In genomic region chr11:55460559-55461018, GRCm38 (mm10) we compare ENCODE assay signal across 8 mouse cellular contexts. TPM values are rescaled to one million over a fixed set of nuclear protein-coding genes. Genes with fewer than 3 reads are reported as not detected.
DNase-seq lines count a peak whose midpoint lies in the region; ATAC-seq and TF ChIP-seq lines count a peak whose summit lies in the region.

No protein-coding gene starts in this region.

- TF ChIP-seq CTCF in ES-Bruce4 (IDR thresholded peaks at IDR 0.05; ENCODE audit: low read depth, low read length) = peak; percentile 15
- peak; percentile 21; the same call in 1 of the 2 replicates for TF ChIP-seq CTCF in cortical plate, adult 2 months (IDR thresholded peaks at IDR 0.05; ENCODE audit: extremely low read depth, insufficient read depth, low read length)
- peak; percentile 54 for TF ChIP-seq CTCF in liver, postnatal 0 days (IDR thresholded peaks at IDR 0.05; ENCODE audit: low read depth)

- H3K4me1 ChIP-seq in heart, embryonic 10.5 days = peaks cover 21% of the 10 kb centered on the region
- H3K4me1 ChIP-seq in ES-Bruce4 (ENCODE audit: control insufficient read depth, insufficient read depth, low read length) = no peaks in the 10 kb centered on the region
- no peaks in the 10 kb centered on the region for H3K4me1 ChIP-seq in cortical plate, adult 2 months (ENCODE audit: control insufficient read depth, insufficient read depth, low read length)
- H3K4me1 ChIP-seq in hindbrain, embryonic 12.5 days = peaks cover 17% of the 10 kb centered on the region
- H3K4me1 ChIP-seq in liver, postnatal 0 days (ENCODE audit: insufficient read depth) = peaks cover 34% of the 10 kb centered on the region
- peaks cover 13% of the 10 kb centered on the region for H3K4me1 ChIP-seq in stomach, embryonic 15.5 days

- H3K4me2 ChIP-seq in hindbrain, embryonic 12.5 days (replicated peaks) = peak overlapping the region; percentile 91
- peak overlapping the region; percentile 85 for H3K4me2 ChIP-seq in liver, postnatal 0 days (ENCODE audit: low read depth, low read length)
- H3K4me2 ChIP-seq in stomach, embryonic 15.5 days = peak overlapping the region; percentile 77

- H3K36me3 ChIP-seq in heart, embryonic 10.5 days = peaks cover 6% of the 10 kb centered on the region; the same call in 1 of the 2 replicates
- no peaks in the 10 kb centered on the region for H3K36me3 ChIP-seq in ES-Bruce4 (ENCODE audit: control insufficient read depth, insufficient read depth, low read length, poor library complexity, severe bottlenecking)
- no peaks in the 10 kb centered on the region for H3K36me3 ChIP-seq in hindbrain, embryonic 12.5 days
- H3K36me3 ChIP-seq in liver, postnatal 0 days (replicated peaks; ENCODE audit: insufficient read depth, low read length) = no peaks in the 10 kb centered on the region
- no peaks in the 10 kb centered on the region for H3K36me3 ChIP-seq in stomach, embryonic 15.5 days

- peak overlapping the region; percentile 63 for H3K9ac ChIP-seq in ES-Bruce4 (ENCODE audit: low read depth, poor library complexity, severe bottlenecking)
- H3K9ac ChIP-seq in hindbrain, embryonic 12.5 days = peak overlapping the region; percentile 71
- H3K9ac ChIP-seq in liver, postnatal 0 days (replicated peaks) = peak overlapping the region; percentile 73
- peak overlapping the region; percentile 57 for H3K9ac ChIP-seq in stomach, embryonic 15.5 days

- H3K4me3 ChIP-seq in heart, embryonic 10.5 days = peak overlapping the region; percentile 78
- peak overlapping the region; percentile 94 for H3K4me3 ChIP-seq in ES-Bruce4 (ENCODE audit: low read depth, low read length)
- peak overlapping the region; percentile 74 for H3K4me3 ChIP-seq in cortical plate, adult 2 months (ENCODE audit: insufficient read depth, low read length)
- H3K4me3 ChIP-seq in hindbrain, embryonic 12.5 days = peak overlapping the region; percentile 71
- peak overlapping the region; percentile 69 for H3K4me3 ChIP-seq in liver, postnatal 0 days (ENCODE audit: low read depth, low read length)
- peak overlapping the region; percentile 66 for H3K4me3 ChIP-seq in stomach, embryonic 15.5 days (replicated peaks)

- TF ChIP-seq POLR2A in ES-Bruce4 (IDR thresholded peaks at IDR 0.05; ENCODE audit: insufficient read depth, low read length) = no peak
- TF ChIP-seq POLR2A in cortical plate, adult 2 months (IDR thresholded peaks at IDR 0.05; ENCODE audit: extremely low read depth, insufficient read depth, low read length) = no peak

- no peak for DNase-seq in heart, embryonic 10.5 days (ENCODE audit: low spot score)
- DNase-seq in heart, adult 9 months (ENCODE audit: low spot score in 2 of 2) = no peak
- peak; percentile 47 for DNase-seq in liver, postnatal 0 days
- no peak for DNase-seq in urinary bladder, adult 18-20 months (ENCODE audit: low spot score in 2 of 2)

- TF ChIP-seq EP300 in ES-Bruce4 (IDR thresholded peaks at IDR 0.05; ENCODE audit: insufficient read depth, low read depth, low read length) = no peak
- no peak for TF ChIP-seq EP300 in liver, postnatal 0 days (IDR thresholded peaks at IDR 0.05; ENCODE audit: low read depth)

- WGBS in heart, embryonic 10.5 days = under 1% methylated on average over 17 of the region's 17 CpGs
- under 1% methylated on average over 17 of the region's 17 CpGs for WGBS in hindbrain, embryonic 12.5 days
- WGBS in liver, postnatal 0 days (ENCODE audit: insufficient replicate concordance) = 1% methylated on average over 17 of the region's 17 CpGs
- 1% methylated on average over 17 of the region's 17 CpGs for WGBS in stomach, embryonic 15.5 days

- ATAC-seq in hindbrain, embryonic 12.5 days (ENCODE audit: low FRiP score) = peak; percentile 78
- ATAC-seq in liver, postnatal 0 days = peak; percentile 12
- ATAC-seq in stomach, embryonic 15.5 days (ENCODE audit: insufficient read depth, low FRiP score, low read depth) = peak; percentile 6; the same call in 1 of the 2 replicates

- peak overlapping the region; percentile 75 for H3K27ac ChIP-seq in heart, embryonic 10.5 days
- 0 out of 2 replicates have a peak overlapping the region, but pooled peaks have one; percentile 7 for H3K27ac ChIP-seq in ES-Bruce4 (ENCODE audit: insufficient read depth, low read length)
- H3K27ac ChIP-seq in cortical plate, adult 2 months (ENCODE audit: insufficient read depth, low read length) = no peak overlapping the region
- H3K27ac ChIP-seq in hindbrain, embryonic 12.5 days = peak overlapping the region; percentile 58; the same call in 1 of the 2 replicates
- H3K27ac ChIP-seq in liver, postnatal 0 days (ENCODE audit: low read depth) = peak overlapping the region; percentile 91
- peak overlapping the region; percentile 65 for H3K27ac ChIP-seq in stomach, embryonic 15.5 days

- no peaks in the 10 kb centered on the region for H3K27me3 ChIP-seq in heart, embryonic 10.5 days (ENCODE audit: insufficient read depth, poor library complexity, severe bottlenecking)
- H3K27me3 ChIP-seq in ES-Bruce4 (ENCODE audit: control insufficient read depth, insufficient read depth, low read length, poor library complexity, severe bottlenecking) = no peaks in the 10 kb centered on the region
- no peaks in the 10 kb centered on the region for H3K27me3 ChIP-seq in hindbrain, embryonic 12.5 days
- H3K27me3 ChIP-seq in liver, postnatal 0 days (ENCODE audit: insufficient read depth, low read length) = no peaks in the 10 kb centered on the region
- no peaks in the 10 kb centered on the region for H3K27me3 ChIP-seq in stomach, embryonic 15.5 days (replicated peaks)

- H3K9me3 ChIP-seq in heart, embryonic 10.5 days = no peaks in the 10 kb centered on the region
- H3K9me3 ChIP-seq in ES-Bruce4 (replicated peaks; ENCODE audit: control insufficient read depth, insufficient read depth, low read length, poor library complexity, severe bottlenecking) = no peaks in the 10 kb centered on the region
- H3K9me3 ChIP-seq in hindbrain, embryonic 12.5 days (replicated peaks) = no peaks in the 10 kb centered on the region
- H3K9me3 ChIP-seq in liver, postnatal 0 days (ENCODE audit: low read length) = no peaks in the 10 kb centered on the region
- H3K9me3 ChIP-seq in stomach, embryonic 15.5 days = no peaks in the 10 kb centered on the region

RNA-seq across cellular contexts. Expression of gene Atox1, which starts 0.5 kb away (rescaled TPM):
- 269 and 273 TPM in 2 replicates for polyA plus RNA-seq in heart, embryonic 10.5 days (2016; fragmentation: Nextera tagmentation; extraction: Ambion mirVana)
- 120 and 142 TPM in 2 replicates for polyA plus RNA-seq in ES-Bruce4 (2011; ENCODE audit: insufficient read depth, insufficient read length, low read depth, missing spikeins)
- polyA plus RNA-seq in cortical plate, adult 2 months (2012; rRNA removed) = 194 and 219 TPM in 2 replicates
- 236 and 284 TPM in 2 replicates for polyA plus RNA-seq in hindbrain, embryonic 12.5 days (2016; fragmentation: Nextera tagmentation; extraction: Ambion mirVana)
- polyA plus RNA-seq in liver, postnatal 0 days (2015; fragmentation: Nextera tagmentation; extraction: Ambion mirVana) = 261 and 271 TPM in 2 replicates
- 385 and 409 TPM in 2 replicates for polyA plus RNA-seq in stomach, embryonic 15.5 days (2015; fragmentation: Nextera tagmentation; extraction: Ambion mirVana)

RNA-seq across cellular contexts. Expression of gene G3bp1, which starts 8.9 kb away (rescaled TPM):
- 164 and 188 TPM in 2 replicates for polyA plus RNA-seq in heart, embryonic 10.5 days (2016; fragmentation: Nextera tagmentation; extraction: Ambion mirVana)
- polyA plus RNA-seq in ES-Bruce4 (2011; ENCODE audit: insufficient read depth, insufficient read length, low read depth, missing spikeins) = 146 and 147 TPM in 2 replicates
- polyA plus RNA-seq in cortical plate, adult 2 months (2012; rRNA removed) = 23.5 and 23.7 TPM in 2 replicates
- 184 and 189 TPM in 2 replicates for polyA plus RNA-seq in hindbrain, embryonic 12.5 days (2016; fragmentation: Nextera tagmentation; extraction: Ambion mirVana)
- 34.2 and 36.8 TPM in 2 replicates for polyA plus RNA-seq in liver, postnatal 0 days (2015; fragmentation: Nextera tagmentation; extraction: Ambion mirVana)
- polyA plus RNA-seq in stomach, embryonic 15.5 days (2015; fragmentation: Nextera tagmentation; extraction: Ambion mirVana) = 145 and 163 TPM in 2 replicates

RNA-seq across cellular contexts. Expression of gene Sparc, which starts 37.6 kb away (rescaled TPM):
- polyA plus RNA-seq in heart, embryonic 10.5 days (2016; fragmentation: Nextera tagmentation; extraction: Ambion mirVana) = 995 and 1,097 TPM in 2 replicates
- 344 and 354 TPM in 2 replicates for polyA plus RNA-seq in ES-Bruce4 (2011; ENCODE audit: insufficient read depth, insufficient read length, low read depth, missing spikeins)
- 351 and 357 TPM in 2 replicates for polyA plus RNA-seq in cortical plate, adult 2 months (2012; rRNA removed)
- 743 and 783 TPM in 2 replicates for polyA plus RNA-seq in hindbrain, embryonic 12.5 days (2016; fragmentation: Nextera tagmentation; extraction: Ambion mirVana)
- polyA plus RNA-seq in liver, postnatal 0 days (2015; fragmentation: Nextera tagmentation; extraction: Ambion mirVana) = 258 and 272 TPM in 2 replicates
- polyA plus RNA-seq in stomach, embryonic 15.5 days (2015; fragmentation: Nextera tagmentation; extraction: Ambion mirVana) = 1,683 and 1,927 TPM in 2 replicates

Comparison
In these comparisons a context has a peak if more than half of its experiments do, and no peak if none do; other contexts are left out.
1. ATAC-seq: peak in every context shown above with its lines; median percentile 78 in hindbrain, embryonic 12.5 days; 12 in liver, postnatal 0 days; 6 in stomach, embryonic 15.5 days.